Mouse (Mus musculus): ENCODE results near the gene Smim22. TPM values are rescaled to one million over a fixed set of nuclear protein-coding genes. Genes with fewer than 3 reads are reported as not detected.
A peak's percentile ranks its signal among the peaks of the same experiment; 100 is the strongest.

The Smim22 gene
- total and polyA plus RNA-seq, 2 experiments: 14.6 to 35.5 TPM

DNA sequence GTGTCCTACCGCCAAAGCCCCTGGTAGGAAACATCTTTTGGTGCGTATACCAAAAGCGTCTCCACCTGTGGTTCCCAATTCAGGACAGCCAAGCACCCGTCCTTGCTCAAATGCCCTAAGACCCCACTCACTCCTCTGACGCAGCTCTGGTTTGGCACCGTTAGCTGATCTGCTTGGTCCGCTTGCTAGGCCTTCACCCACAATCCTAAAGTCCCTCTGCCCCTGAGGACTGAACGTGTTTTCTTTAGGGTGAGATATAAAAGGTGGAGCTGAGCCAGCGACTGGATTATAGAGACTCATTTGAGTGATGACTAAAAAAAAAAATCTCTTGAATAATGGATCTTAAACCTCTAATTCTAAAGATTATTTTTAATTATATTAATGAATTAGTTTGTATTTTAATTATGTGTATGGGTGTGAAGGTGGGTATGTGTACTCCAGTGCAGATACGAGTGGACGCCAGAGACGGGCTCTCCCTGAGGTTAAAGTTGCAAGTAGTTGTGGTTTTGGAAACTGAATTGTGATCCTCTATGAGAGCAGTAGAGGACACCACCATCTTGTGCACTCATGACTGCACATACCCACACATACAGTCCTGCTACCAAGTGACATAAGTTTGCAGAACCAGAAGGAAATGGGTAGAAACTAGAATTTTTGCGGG is 42.2 kb upstream of the Smim22 start:
- no peak for DNase-seq (ENCODE audit: extremely low read depth, low read depth, low spot score)
- WGBS: 24% methylated on average over 13 of the region's 13 CpGs
- peak overlapping the region; percentile 37 for H3K27ac ChIP-seq (replicated peaks; ENCODE audit: insufficient read depth, low read depth, low read length)

DNA sequence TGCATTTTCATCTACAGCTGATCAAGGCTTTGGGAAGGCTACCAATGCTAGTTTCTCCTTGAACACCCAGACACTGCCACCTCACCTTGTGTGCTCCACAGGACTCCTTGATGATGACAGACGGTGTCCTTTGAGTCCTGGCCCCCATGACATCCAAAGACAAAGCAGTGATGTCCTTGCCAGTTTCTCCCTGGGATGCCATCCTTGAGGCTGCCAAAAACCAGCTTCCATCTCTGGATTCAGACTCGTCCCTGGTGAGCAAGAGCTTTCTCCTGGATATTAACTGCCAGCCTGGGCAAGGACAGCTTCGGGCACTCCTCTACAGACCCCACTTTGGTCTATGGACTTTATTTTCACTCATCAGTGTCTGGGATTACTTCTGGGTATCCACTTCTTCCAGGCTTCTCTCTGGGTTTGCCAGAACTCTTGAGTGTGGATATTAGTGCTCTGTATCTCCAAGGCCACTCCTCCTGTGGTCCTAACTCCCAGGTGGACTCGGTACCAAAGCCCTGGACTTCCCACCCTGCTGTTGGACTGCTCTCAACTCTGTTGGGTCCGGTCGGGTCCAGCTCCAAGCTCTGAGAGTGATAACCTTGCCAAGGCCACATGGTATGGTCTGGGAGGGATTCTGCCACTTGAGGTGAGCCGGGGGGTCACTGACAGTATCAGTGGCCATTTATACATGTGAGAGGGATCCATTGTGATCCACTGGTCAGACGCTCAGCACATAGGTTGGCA is 41.5 kb upstream of the Smim22 start:
- H3K79me2 ChIP-seq (ENCODE audit: control insufficient read depth, insufficient read depth, low read length): peaks cover 12% of the 10 kb centered on the region; the same call in 1 of the 2 replicates
- H3K27ac ChIP-seq (replicated peaks; ENCODE audit: insufficient read depth, low read depth, low read length): no peak overlapping the region
- no peaks in the 10 kb centered on the region for H3K27me3 ChIP-seq (ENCODE audit: control insufficient read depth, insufficient read depth, low read length)
- H3K4me1 ChIP-seq (ENCODE audit: control insufficient read depth, insufficient read depth, low read length): peaks cover 9% of the 10 kb centered on the region; the same call in 1 of the 2 replicates
- H3K4me3 ChIP-seq (ENCODE audit: insufficient read depth, low read depth, low read length): no peak overlapping the region
- H3K9ac ChIP-seq (ENCODE audit: low read depth, low read length): no peak overlapping the region
- DNase-seq (ENCODE audit: extremely low read depth, low read depth, low spot score): no peak
- TF ChIP-seq POLR2A (IDR thresholded peaks at IDR 0.05; ENCODE audit: extremely low read depth, insufficient read depth, low read length) (no peak), CTCF (IDR thresholded peaks at IDR 0.05; ENCODE audit: low read depth, low read length) (no peak)
- WGBS: 92% methylated on average over 8 of the region's 8 CpGs
- no peaks in the 10 kb centered on the region for H3K36me3 ChIP-seq (ENCODE audit: control insufficient read depth, insufficient read depth, low read length)

More for the DNA sequence above, 42.2 kb upstream of the Smim22 start:
- Histone ChIP-seq H3K79me2 (ENCODE audit: control insufficient read depth, insufficient read depth, low read length) (peaks cover 17% of the 10 kb centered on the region), H3K4me1 (ENCODE audit: control insufficient read depth, insufficient read depth, low read length) (peaks cover 9% of the 10 kb centered on the region; the same call in 1 of the 2 replicates), H3K9ac (ENCODE audit: low read depth, low read length) (peak overlapping the region; percentile 63), H3K36me3 (ENCODE audit: control insufficient read depth, insufficient read depth, low read length) (no peaks in the 10 kb centered on the region), H3K27me3 (ENCODE audit: control insufficient read depth, insufficient read depth, low read length) (no peaks in the 10 kb centered on the region), H3K4me3 (ENCODE audit: insufficient read depth, low read depth, low read length) (peak overlapping the region; percentile 80)
- TF ChIP-seq CTCF (IDR thresholded peaks at IDR 0.05; ENCODE audit: low read depth, low read length) (no peak), POLR2A (IDR thresholded peaks at IDR 0.05; ENCODE audit: extremely low read depth, insufficient read depth, low read length) (no peak)

- Histone ChIP-seq H3K36me3 (ENCODE audit: control insufficient read depth, insufficient read depth, low read length) (no peaks in the 10 kb centered on the region), H3K4me1 (ENCODE audit: control insufficient read depth, insufficient read depth, low read length) (peaks cover 4% of the 10 kb centered on the region; the same call in 1 of the 2 replicates), H3K4me3 (ENCODE audit: insufficient read depth, low read depth, low read length) (no peak overlapping the region), H3K9ac (ENCODE audit: low read depth, low read length) (no peak overlapping the region), H3K27me3 (ENCODE audit: control insufficient read depth, insufficient read depth, low read length) (no peaks in the 10 kb centered on the region), H3K79me2 (ENCODE audit: control insufficient read depth, insufficient read depth, low read length) (peaks cover 4% of the 10 kb centered on the region; the same call in 1 of the 2 replicates), H3K27ac (replicated peaks; ENCODE audit: insufficient read depth, low read depth, low read length) (no peak overlapping the region)
- TF ChIP-seq CTCF (IDR thresholded peaks at IDR 0.05; ENCODE audit: low read depth, low read length): no peak
- no peak for DNase-seq (ENCODE audit: extremely low read depth, low read depth, low spot score)
- WGBS: 86% methylated on average over 3 of the region's 3 CpGs
Measured at GRCm38 (mm10) chr16:4968426-4968825, 38.7 kb upstream of the Smim22 start.

DNA sequence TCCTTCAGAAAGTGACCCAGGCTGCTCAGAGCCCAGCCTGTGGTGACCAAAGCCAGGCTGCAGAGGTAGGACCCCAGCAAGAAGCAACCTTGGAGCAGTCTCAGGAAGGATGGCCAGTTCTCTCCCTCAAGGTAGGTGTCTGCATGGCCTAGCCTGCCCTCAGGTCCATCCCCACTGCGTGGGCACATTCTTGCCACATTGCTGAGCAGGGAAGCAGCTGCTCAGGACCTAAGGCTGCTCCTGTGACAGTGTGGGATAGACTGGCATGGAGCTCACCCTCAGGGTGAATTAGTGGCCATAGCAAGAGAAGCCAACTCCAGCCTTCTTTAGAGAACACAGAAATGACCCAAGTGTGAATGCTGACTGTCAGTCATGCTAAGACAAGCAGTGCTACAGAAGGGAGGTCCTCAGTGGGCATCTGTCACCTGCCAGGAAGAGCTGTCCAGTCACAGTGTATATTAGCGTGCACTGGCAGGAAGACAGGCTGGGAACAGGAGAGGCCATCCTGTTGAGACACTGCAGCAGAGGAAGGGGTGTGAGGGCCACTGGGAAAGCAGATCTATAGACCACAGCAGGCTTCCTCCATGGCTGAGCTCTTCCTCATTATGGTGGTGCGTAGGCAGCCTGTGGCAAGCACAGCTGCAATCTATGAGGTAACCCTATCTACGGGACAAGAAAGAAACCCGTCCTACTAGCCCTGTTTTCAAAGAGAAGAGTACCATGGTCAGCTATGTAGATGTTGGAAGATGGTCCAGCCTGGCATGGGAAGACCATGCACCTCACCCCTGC is 37.8 kb upstream of the Smim22 start:
- H3K4me1 ChIP-seq (ENCODE audit: control insufficient read depth, insufficient read depth, low read length): peaks cover 3% of the 10 kb centered on the region; the same call in 1 of the 2 replicates
- no peak overlapping the region for H3K9ac ChIP-seq (ENCODE audit: low read depth, low read length)
- no peaks in the 10 kb centered on the region for H3K79me2 ChIP-seq (ENCODE audit: control insufficient read depth, insufficient read depth, low read length)
- 86% methylated on average over 5 of the region's 5 CpGs for WGBS
- H3K36me3 ChIP-seq (ENCODE audit: control insufficient read depth, insufficient read depth, low read length): no peaks in the 10 kb centered on the region
- no peak for TF ChIP-seq POLR2A (IDR thresholded peaks at IDR 0.05; ENCODE audit: extremely low read depth, insufficient read depth, low read length)
- TF ChIP-seq CTCF (IDR thresholded peaks at IDR 0.05; ENCODE audit: low read depth, low read length): no peak
- DNase-seq (ENCODE audit: extremely low read depth, low read depth, low spot score): no peak
- H3K27ac ChIP-seq (replicated peaks; ENCODE audit: insufficient read depth, low read depth, low read length): no peak overlapping the region
- no peak overlapping the region for H3K4me3 ChIP-seq (ENCODE audit: insufficient read depth, low read depth, low read length)
- no peaks in the 10 kb centered on the region for H3K27me3 ChIP-seq (ENCODE audit: control insufficient read depth, insufficient read depth, low read length)

DNA sequence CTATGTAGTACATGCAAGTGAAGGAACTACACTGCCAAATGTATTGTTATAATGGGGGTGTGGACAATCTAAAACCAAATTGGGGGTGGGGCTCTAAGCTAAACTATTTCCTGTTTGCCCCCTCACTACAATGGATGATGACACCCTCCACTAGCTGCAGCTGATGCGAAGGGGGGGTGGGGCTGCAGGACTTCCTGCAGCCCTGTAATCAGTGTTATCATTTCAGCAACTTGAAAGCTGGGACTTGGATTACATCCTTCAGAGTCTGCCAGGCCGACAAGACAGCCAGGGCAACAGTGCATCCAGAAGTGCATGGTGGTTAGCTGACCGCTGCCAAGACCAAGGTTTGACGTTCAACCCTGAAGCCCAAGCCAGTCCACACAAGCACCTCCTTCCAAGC is 35.5 kb upstream of the Smim22 start:
- Histone ChIP-seq H3K27ac (replicated peaks; ENCODE audit: insufficient read depth, low read depth, low read length) (no peak overlapping the region), H3K27me3 (ENCODE audit: control insufficient read depth, insufficient read depth, low read length) (no peaks in the 10 kb centered on the region), H3K4me3 (ENCODE audit: insufficient read depth, low read depth, low read length) (no peak overlapping the region), H3K4me1 (ENCODE audit: control insufficient read depth, insufficient read depth, low read length) (no peaks in the 10 kb centered on the region), H3K79me2 (ENCODE audit: control insufficient read depth, insufficient read depth, low read length) (no peaks in the 10 kb centered on the region), H3K9ac (ENCODE audit: low read depth, low read length) (no peak overlapping the region), H3K36me3 (ENCODE audit: control insufficient read depth, insufficient read depth, low read length) (no peaks in the 10 kb centered on the region)
- no peak for DNase-seq (ENCODE audit: extremely low read depth, low read depth, low spot score)
- TF ChIP-seq CTCF (IDR thresholded peaks at IDR 0.05; ENCODE audit: low read depth, low read length) (no peak), POLR2A (IDR thresholded peaks at IDR 0.05; ENCODE audit: extremely low read depth, insufficient read depth, low read length) (no peak)
- WGBS: 74% methylated on average over 4 of the region's 4 CpGs
